Mouse (Mus musculus): Measurements from ENCODE around the gene Tsc2. TPM values are rescaled to one million over a fixed set of nuclear protein-coding genes. Genes with fewer than 3 reads are reported as not detected.

The Tsc2 gene
- polyA plus RNA-seq, 1 experiment from 2014 or later: 82.2 TPM

DNA sequence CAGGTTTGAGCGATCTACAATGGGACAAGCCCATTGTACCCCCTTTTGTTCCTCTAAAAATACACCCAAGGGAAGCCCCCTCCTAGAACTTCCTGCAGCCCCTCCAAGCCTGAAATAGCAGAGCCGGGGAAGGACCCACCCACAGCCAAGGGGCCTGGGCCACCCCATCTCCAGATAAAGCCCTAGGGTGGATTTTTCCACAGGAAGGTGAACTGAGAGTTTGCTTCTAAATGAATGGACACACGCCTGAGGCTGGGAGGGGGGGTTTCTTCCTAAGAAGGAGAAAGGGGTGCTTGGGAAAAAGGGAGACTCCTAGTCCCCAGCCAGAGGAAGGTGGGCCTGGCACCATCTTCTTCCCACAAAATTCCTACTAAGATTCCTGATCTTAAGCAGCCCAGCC lies 13.5 kb upstream of the Tsc2 start:
- no peak for ATAC-seq (ENCODE audit: low FRiP score, low read depth)
- H3K27ac ChIP-seq (replicated peaks): no peak overlapping the region
- no peaks in the 10 kb centered on the region for H3K36me3 ChIP-seq
- no peaks in the 10 kb centered on the region for H3K9me3 ChIP-seq
- H3K4me2 ChIP-seq (replicated peaks): no peak overlapping the region
- no peak overlapping the region for H3K9ac ChIP-seq (replicated peaks)
- H3K4me1 ChIP-seq: peaks cover 15% of the 10 kb centered on the region
- H3K27me3 ChIP-seq: peaks cover 39% of the 10 kb centered on the region
- no peak overlapping the region for H3K4me3 ChIP-seq
- WGBS: 91% methylated on average over 3 of the region's 3 CpGs

DNA sequence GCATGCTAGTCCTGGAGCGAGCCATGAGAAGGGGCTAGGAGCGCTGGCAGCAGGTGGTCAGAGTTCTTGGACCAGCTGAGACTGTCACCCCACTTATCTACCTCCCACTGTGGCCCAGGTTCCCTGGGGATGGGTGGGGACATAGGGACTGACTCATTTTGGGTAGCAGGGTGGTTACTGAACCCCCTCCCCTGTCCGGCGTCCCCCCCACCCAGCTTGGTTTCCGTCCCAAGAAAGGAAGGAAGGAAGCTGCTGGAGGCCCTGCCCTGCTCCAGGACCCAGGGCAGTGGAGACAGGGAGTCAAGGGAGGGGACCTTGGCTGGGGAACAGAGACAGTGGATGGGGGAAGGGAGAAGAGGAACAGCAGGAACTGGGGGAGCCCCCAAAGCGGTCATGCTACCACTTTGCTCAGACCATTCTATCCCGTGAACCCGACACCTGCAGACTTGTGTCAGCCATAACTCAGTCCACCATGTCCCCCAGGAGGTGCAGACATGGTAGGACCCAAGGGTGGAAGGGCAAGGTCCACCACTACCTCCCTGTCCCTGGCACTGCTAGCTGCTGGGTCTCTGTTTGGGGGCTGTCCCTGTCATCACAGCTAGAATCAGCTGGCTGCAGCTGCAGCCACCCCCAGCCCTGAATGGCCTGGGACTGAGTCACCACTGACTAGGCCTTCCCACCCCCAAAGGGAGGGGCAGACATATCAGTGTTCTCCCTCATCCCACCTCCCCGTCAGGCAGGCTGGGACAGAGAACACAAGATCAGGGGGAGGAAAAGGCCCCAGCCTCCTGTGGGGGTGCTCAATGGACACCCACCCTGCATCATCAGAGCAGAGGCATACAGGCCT lies 12.7 kb upstream of the Tsc2 start:
- H3K4me3 ChIP-seq: no peak overlapping the region
- 82% methylated on average over 9 of the region's 9 CpGs for WGBS
- no peak overlapping the region for H3K4me2 ChIP-seq (replicated peaks)
- 0 out of 2 replicates have a peak overlapping the region, but pooled peaks have one; percentile 0 for H3K9ac ChIP-seq (replicated peaks)
- peaks cover 9% of the 10 kb centered on the region for H3K4me1 ChIP-seq
- no peak overlapping the region; the same call in 1 of the 2 replicates for H3K27ac ChIP-seq (replicated peaks)
- no peaks in the 10 kb centered on the region for H3K36me3 ChIP-seq
- H3K9me3 ChIP-seq: no peaks in the 10 kb centered on the region
- peaks cover 31% of the 10 kb centered on the region for H3K27me3 ChIP-seq
- ATAC-seq (ENCODE audit: low FRiP score, low read depth): no peak

DNA sequence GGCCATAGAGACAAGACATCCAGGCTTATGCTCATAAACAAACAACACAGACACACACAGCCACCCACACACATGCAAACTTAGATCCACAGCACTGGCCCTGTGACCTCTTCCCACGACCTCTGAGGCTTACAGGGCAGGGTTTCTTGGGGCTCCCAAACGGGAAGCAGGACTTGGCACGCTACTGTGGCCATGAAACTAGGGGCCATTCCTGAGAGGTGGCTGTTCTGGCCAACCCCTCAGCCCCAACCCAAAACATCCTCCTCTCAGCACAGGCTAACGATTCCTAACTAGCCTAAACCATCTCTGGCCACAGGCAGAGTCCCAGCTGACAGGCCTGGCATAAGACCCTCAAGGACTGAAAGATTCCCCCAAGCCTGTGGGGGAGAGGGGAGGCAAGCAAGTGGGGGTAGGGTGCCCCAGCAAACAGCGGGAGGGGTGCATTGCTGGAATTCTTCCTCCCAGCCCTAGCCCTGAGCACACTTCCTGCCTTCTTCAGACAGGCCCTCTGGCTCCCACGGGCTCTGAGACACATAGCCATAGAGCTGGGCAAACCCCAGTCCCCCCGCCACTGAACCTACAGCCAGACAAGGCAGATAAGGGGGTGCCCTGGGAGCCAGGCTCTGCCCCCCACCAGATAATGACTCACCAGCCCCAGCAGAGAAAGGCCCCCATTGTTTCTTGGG lies 11.7 kb upstream of the Tsc2 start:
- no peaks in the 10 kb centered on the region for H3K9me3 ChIP-seq
- H3K27me3 ChIP-seq: peaks cover 22% of the 10 kb centered on the region
- no peak for ATAC-seq (ENCODE audit: low FRiP score, low read depth)
- H3K4me2 ChIP-seq (replicated peaks): no peak overlapping the region
- H3K36me3 ChIP-seq: no peaks in the 10 kb centered on the region
- no peaks in the 10 kb centered on the region for H3K4me1 ChIP-seq
- WGBS: 54% methylated on average over 7 of the region's 7 CpGs
- no peak overlapping the region; the same call in 1 of the 2 replicates for H3K27ac ChIP-seq (replicated peaks)
- H3K4me3 ChIP-seq: no peak overlapping the region
- H3K9ac ChIP-seq (replicated peaks): no peak overlapping the region

DNA sequence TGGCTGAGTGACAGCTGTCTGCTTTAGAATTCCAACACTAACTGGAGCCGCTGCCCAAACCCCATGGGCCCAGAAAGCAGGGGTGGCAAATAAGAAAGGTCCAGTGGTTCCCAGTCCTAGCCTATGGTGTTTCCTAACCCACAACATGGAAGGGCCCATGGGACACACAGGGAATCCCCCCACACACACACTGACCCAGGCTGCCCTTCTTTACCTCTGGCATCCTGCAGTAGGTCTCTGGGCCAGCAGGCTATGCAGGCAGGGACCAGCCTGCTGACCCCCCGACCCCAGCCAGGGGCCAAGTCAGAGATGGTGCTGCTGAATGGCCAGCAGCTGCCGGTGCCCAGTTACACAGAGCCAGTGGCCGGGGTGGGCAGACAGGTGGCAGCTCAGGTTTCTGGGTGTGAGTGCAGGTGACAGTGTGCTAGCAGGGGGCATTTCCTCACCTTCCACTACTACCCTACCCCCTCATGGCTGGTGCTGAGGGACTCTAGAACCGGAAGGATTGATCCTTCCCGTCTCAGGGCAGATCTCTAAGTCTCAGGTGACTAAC lies 10.4 kb upstream of the Tsc2 start:
- Histone ChIP-seq H3K9ac (replicated peaks) (no peak overlapping the region), H3K4me3 (no peak overlapping the region), H3K4me1 (no peaks in the 10 kb centered on the region), H3K4me2 (replicated peaks) (no peak overlapping the region), H3K27ac (replicated peaks) (no peak overlapping the region), H3K36me3 (no peaks in the 10 kb centered on the region), H3K27me3 (peaks cover 9% of the 10 kb centered on the region), H3K9me3 (no peaks in the 10 kb centered on the region)
- no peak for ATAC-seq (ENCODE audit: low FRiP score, low read depth)
- WGBS: 73% methylated on average over 6 of the region's 6 CpGs

DNA sequence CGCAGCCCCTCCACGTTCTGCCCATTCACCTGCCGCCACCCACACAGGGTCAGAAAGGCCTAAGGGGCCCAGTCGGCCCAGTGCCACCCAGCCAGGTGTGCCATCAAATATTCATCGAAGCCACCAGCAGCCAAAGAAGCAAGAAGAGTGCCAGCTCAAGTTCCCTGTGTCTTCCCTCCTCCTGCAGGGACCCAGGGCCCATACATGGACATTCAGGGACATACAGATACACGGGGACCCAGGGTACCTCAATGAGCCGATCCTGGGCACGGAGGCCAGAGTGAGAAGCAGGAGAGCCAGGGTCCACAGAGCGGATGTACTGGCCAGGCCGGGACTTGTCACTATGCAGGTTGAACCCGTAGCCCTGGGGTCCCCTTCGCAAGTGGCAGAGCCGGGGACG lies 9.5 kb upstream of the Tsc2 start:
- 92% methylated on average over 14 of the region's 14 CpGs for WGBS
- no peak for ATAC-seq (ENCODE audit: low FRiP score, low read depth)
- Histone ChIP-seq H3K9ac (replicated peaks) (no peak overlapping the region), H3K27me3 (no peaks in the 10 kb centered on the region), H3K4me1 (no peaks in the 10 kb centered on the region), H3K4me2 (replicated peaks) (no peak overlapping the region), H3K36me3 (no peaks in the 10 kb centered on the region), H3K4me3 (no peak overlapping the region), H3K9me3 (no peaks in the 10 kb centered on the region), H3K27ac (replicated peaks) (no peak overlapping the region)

DNA sequence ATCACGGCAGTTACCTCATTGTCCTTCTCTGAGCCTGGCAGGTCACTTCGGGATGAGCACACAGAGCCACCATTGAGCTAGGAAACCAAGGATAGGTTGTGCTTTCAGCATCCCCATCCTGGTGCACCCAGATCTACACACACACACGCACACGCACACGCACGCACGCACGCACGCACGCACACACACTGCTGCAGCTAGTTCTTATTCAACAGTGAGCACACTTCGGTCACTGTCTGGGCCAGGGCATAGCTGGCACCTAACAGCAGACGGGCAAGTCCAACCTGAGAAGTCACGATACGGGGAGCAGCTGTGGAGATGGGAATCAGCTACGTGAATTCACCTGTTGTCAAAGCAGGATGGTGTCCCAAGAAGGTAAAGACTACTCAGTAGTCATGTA lies 8.2 kb upstream of the Tsc2 start:
- Histone ChIP-seq H3K27me3 (no peaks in the 10 kb centered on the region), H3K4me3 (no peak overlapping the region), H3K4me2 (replicated peaks) (no peak overlapping the region), H3K9me3 (no peaks in the 10 kb centered on the region), H3K9ac (replicated peaks) (no peak overlapping the region), H3K36me3 (no peaks in the 10 kb centered on the region), H3K4me1 (no peaks in the 10 kb centered on the region), H3K27ac (replicated peaks) (no peak overlapping the region)
- WGBS: 94% methylated on average over 15 of the region's 15 CpGs
- no peak for ATAC-seq (ENCODE audit: low FRiP score, low read depth)

DNA sequence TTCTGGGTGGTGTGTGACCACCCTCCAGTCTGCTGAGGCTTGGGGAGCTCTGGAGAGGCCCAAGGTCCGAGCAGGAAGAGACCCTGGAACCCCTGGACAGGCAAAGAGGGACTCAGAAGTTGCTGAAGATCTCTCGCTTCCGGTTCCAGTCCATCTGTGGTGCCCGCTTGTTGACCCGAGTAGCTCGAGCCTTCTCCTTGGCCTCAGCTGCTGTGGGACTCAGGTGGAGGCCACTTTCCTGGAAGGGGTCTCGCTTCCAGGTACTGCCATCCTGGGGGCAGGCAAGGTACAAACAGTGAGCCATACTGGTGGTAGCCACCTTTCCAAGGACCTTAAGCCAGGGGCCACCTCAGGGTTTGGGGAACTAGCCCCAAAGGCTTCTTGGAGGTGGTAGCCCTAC lies 7.7 kb upstream of the Tsc2 start:
- Histone ChIP-seq H3K4me2 (replicated peaks) (no peak overlapping the region), H3K27me3 (no peaks in the 10 kb centered on the region), H3K4me1 (no peaks in the 10 kb centered on the region), H3K9me3 (no peaks in the 10 kb centered on the region), H3K9ac (replicated peaks) (no peak overlapping the region), H3K36me3 (no peaks in the 10 kb centered on the region), H3K27ac (replicated peaks) (no peak overlapping the region), H3K4me3 (no peak overlapping the region)
- 85% methylated on average over 7 of the region's 7 CpGs for WGBS
- ATAC-seq (ENCODE audit: low FRiP score, low read depth): no peak

DNA sequence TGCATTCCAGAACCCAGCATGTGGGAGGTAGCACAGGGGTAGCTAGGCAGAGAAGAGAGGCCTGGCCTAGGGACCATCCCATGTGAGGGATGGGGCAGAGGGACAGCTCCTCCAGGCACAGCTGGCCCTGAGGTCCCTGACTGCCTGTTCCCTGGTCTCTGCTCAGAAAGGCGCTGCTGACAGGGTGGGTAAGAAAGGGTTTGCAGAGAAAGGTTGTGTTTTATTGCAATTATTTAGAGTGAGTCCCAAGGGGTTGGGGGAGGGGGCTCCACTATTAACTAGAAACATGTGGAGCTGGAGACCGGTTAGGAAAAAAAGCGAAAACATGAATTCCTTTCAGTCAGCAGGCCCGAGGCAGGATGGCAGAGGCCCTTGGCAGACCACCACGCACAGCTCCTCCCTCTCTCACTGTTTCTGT lies 7.2 kb upstream of the Tsc2 start:
- H3K27me3 ChIP-seq: no peaks in the 10 kb centered on the region
- H3K9ac ChIP-seq (replicated peaks): 0 out of 2 replicates have a peak overlapping the region, but pooled peaks have one; percentile 20
- no peaks in the 10 kb centered on the region for H3K4me1 ChIP-seq
- no peak for ATAC-seq (ENCODE audit: low FRiP score, low read depth)
- WGBS: 89% methylated on average over 5 of the region's 5 CpGs
- H3K4me2 ChIP-seq (replicated peaks): no peak overlapping the region
- no peaks in the 10 kb centered on the region for H3K9me3 ChIP-seq
- H3K4me3 ChIP-seq: no peak overlapping the region
- H3K36me3 ChIP-seq: no peaks in the 10 kb centered on the region
- H3K27ac ChIP-seq (replicated peaks): no peak overlapping the region; the same call in 1 of the 2 replicates

DNA sequence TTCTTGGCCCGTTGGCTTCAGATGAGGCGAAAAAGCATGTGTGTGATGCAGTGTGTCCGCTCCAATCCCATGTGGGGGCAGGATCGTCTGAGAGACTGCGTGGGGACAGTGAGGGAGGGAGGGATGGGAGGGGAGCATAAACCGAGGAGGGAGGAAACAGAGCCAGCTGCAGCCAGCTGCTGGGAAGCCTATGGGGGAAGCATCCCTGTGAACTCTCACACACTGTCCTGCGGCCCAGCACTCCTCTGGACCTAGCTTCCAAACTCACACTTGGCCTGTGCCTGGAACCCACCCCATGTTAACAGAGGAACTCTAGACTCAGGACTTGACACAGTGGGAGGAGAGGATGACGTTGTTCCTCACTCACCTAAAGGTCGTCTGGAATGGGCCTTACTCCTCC lies 6.4 kb upstream of the Tsc2 start:
- Histone ChIP-seq H3K27me3 (no peaks in the 10 kb centered on the region), H3K4me1 (no peaks in the 10 kb centered on the region), H3K36me3 (no peaks in the 10 kb centered on the region), H3K9me3 (no peaks in the 10 kb centered on the region), H3K4me3 (no peak overlapping the region), H3K4me2 (replicated peaks) (no peak overlapping the region), H3K27ac (replicated peaks) (no peak overlapping the region), H3K9ac (replicated peaks) (no peak overlapping the region)
- no peak for ATAC-seq (ENCODE audit: low FRiP score, low read depth)
- 77% methylated on average over 9 of the region's 9 CpGs for WGBS

DNA sequence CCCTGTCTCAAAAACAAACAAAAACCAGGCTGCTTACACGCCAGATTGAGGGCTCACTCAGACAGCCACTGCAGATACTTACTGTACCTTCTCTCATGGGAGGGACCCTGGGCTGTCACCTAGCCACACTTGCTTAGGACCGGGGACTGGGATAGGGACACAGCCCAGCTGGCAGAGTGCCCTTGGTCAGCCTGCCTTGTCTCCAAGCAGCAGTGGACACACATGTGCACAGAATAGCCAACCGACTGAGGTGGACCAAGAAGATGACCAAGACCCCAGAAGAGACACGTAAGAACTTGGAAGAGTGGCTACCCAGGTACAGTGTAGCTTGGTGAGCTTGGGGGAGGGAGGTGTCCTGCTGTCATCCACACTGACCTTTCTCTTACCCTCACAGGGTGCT lies 5.8 kb upstream of the Tsc2 start:
- peaks cover 3% of the 10 kb centered on the region for H3K4me1 ChIP-seq
- H3K9me3 ChIP-seq: no peaks in the 10 kb centered on the region
- no peak overlapping the region for H3K27ac ChIP-seq (replicated peaks)
- ATAC-seq (ENCODE audit: low FRiP score, low read depth): no peak
- no peaks in the 10 kb centered on the region for H3K36me3 ChIP-seq
- no peaks in the 10 kb centered on the region for H3K27me3 ChIP-seq
- WGBS: 86% methylated on average over 4 of the region's 4 CpGs
- H3K4me3 ChIP-seq: no peak overlapping the region
- no peak overlapping the region for H3K4me2 ChIP-seq (replicated peaks)
- H3K9ac ChIP-seq (replicated peaks): no peak overlapping the region

DNA sequence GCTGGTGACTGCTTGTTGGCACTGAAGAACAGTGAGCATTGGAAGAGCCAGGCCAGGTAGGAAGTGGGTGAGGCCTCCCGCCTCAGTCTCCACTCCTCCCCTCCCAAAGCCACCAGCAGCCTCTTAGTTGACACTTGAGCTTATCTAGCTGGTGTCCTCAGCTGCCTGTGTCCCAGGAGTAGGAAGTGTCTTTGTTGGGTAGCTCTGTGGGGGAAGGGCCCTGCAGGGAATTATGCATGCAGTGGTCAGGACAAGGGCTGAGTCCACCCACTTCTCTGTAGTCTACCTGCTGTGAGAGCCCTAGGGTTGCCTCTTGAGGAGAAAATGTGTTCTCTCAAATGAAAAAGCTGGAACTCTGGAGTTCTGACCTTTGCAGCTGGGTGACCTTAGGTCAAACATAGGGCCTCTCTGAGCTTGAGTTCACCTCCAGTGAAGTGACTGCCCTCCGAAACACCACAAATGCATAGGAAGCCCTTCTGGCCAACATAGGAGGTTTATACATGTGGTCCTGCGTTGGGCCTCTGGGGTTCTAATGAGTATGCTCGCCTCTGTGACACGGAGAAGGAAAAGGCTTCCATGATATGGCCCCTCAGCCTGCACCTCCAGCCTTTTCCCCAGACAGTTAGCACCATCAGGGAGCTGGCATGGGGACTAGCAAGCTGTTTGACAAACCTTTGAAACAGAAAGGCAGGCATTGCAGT lies 4.5 kb upstream of the Tsc2 start:
- Histone ChIP-seq H3K9ac (replicated peaks) (no peak overlapping the region), H3K4me2 (replicated peaks) (no peak overlapping the region), H3K27me3 (no peaks in the 10 kb centered on the region), H3K4me3 (no peak overlapping the region), H3K27ac (replicated peaks) (no peak overlapping the region), H3K36me3 (no peaks in the 10 kb centered on the region), H3K4me1 (peaks cover 11% of the 10 kb centered on the region), H3K9me3 (no peaks in the 10 kb centered on the region)
- ATAC-seq (ENCODE audit: low FRiP score, low read depth): no peak
- 59% methylated on average over 5 of the region's 5 CpGs for WGBS

DNA sequence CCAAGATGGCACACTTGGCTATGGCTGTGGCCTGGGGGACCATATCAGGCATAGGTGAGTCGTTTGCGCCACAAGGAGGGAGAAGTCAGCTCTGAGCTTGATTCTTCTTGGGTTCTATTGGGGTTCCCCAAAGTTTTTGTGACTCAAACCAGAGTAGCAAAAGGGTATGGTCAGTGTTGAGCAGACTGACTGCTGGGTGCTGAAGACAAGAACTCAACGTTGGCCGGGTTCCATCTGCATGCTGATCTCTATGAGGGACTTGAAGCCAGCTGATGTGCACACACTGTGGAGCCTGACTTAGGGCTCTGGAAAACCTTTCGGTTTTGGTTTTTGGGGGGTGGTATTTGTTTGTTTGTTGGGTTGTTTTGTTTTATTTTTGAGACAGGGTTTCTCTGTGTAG lies 3.3 kb upstream of the Tsc2 start:
- Histone ChIP-seq H3K27ac (replicated peaks) (no peak overlapping the region), H3K9me3 (no peaks in the 10 kb centered on the region), H3K4me3 (no peak overlapping the region), H3K4me2 (replicated peaks) (no peak overlapping the region), H3K9ac (replicated peaks) (no peak overlapping the region), H3K4me1 (peaks cover 18% of the 10 kb centered on the region), H3K36me3 (peaks cover 2% of the 10 kb centered on the region), H3K27me3 (no peaks in the 10 kb centered on the region)
- no peak for ATAC-seq (ENCODE audit: low FRiP score, low read depth)
- WGBS: 96% methylated on average over 5 of the region's 5 CpGs
